Mouse (Mus musculus): Measurements from ENCODE around the gene Popdc2. TPM values are rescaled to one million over a fixed set of nuclear protein-coding genes. Genes with fewer than 3 reads are reported as not detected.

The Popdc2 gene
- total and polyA plus RNA-seq, 2 experiments: 0.18 TPM

DNA sequence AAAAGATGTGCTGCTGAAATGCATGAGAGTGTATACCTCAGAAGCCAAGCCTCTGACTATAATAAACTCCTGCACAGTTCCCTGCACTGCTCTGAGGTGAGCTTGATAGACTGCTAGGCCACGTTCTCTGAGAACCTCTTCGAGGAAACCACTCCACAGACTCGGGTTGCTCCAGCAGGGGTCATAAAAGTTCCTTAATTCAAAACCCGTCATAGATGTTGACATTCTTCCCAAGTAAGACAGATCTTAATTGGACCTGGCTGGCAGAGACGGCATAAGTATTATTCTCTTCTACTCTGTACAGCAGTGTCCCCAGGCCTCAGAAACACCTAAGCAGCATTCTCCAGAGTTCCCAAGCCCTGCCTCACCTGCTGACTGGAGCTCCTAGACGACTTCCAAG is 11.1 kb upstream of the Popdc2 start:
- no peak overlapping the region for H3K4me3 ChIP-seq (ENCODE audit: insufficient read depth, low read depth, low read length)
- peaks cover 4% of the 10 kb centered on the region; the same call in 1 of the 2 replicates for H3K4me1 ChIP-seq (ENCODE audit: control insufficient read depth, insufficient read depth, low read length)
- WGBS: 71% methylated on average over 6 of the region's 6 CpGs

DNA sequence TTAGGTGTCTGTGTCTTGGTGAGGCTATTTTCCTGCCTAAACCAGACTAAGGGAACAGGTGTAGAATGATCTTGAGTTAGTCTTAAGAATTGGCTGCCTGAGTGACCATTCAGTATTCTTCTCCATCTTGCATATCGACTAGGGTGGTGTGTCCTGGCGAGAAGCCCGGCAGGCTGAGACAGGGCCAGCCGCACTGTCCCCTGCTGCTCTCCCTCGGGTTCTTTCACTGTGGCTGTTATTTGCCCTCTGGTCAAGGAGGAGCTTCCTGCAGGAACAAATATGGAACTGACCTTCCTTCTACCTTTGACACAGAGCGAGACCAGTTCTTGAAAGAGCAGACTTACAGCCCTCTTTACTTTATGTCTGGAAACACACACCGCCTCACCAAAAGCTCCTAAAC is 10.0 kb upstream of the Popdc2 start:
- H3K27ac ChIP-seq (replicated peaks; ENCODE audit: insufficient read depth, low read depth, low read length): no peak overlapping the region
- no peak for TF ChIP-seq CTCF (IDR thresholded peaks at IDR 0.05; ENCODE audit: low read depth, low read length)
- TF ChIP-seq POLR2A (IDR thresholded peaks at IDR 0.05; ENCODE audit: extremely low read depth, insufficient read depth, low read length): no peak
- 50% methylated on average over 7 of the region's 7 CpGs for WGBS
- DNase-seq (ENCODE audit: extremely low read depth, low read depth, low spot score): no peak
- H3K36me3 ChIP-seq (ENCODE audit: control insufficient read depth, insufficient read depth, low read length): peaks cover 21% of the 10 kb centered on the region
- H3K27me3 ChIP-seq (ENCODE audit: control insufficient read depth, insufficient read depth, low read length): no peaks in the 10 kb centered on the region
- no peak overlapping the region for H3K4me3 ChIP-seq (ENCODE audit: insufficient read depth, low read depth, low read length)
- peaks cover 4% of the 10 kb centered on the region; the same call in 1 of the 2 replicates for H3K4me1 ChIP-seq (ENCODE audit: control insufficient read depth, insufficient read depth, low read length)
- no peak overlapping the region for H3K9ac ChIP-seq (ENCODE audit: low read depth, low read length)
- H3K79me2 ChIP-seq (ENCODE audit: control insufficient read depth, insufficient read depth, low read length): no peaks in the 10 kb centered on the region

More for the DNA sequence above, 11.1 kb upstream of the Popdc2 start:
- TF ChIP-seq CTCF (IDR thresholded peaks at IDR 0.05; ENCODE audit: low read depth, low read length) (no peak), POLR2A (IDR thresholded peaks at IDR 0.05; ENCODE audit: extremely low read depth, insufficient read depth, low read length) (no peak)
- H3K27ac ChIP-seq (replicated peaks; ENCODE audit: insufficient read depth, low read depth, low read length): no peak overlapping the region
- peaks cover 20% of the 10 kb centered on the region for H3K36me3 ChIP-seq (ENCODE audit: control insufficient read depth, insufficient read depth, low read length)
- DNase-seq (ENCODE audit: extremely low read depth, low read depth, low spot score): no peak
- H3K27me3 ChIP-seq (ENCODE audit: control insufficient read depth, insufficient read depth, low read length): no peaks in the 10 kb centered on the region
- H3K9ac ChIP-seq (ENCODE audit: low read depth, low read length): no peak overlapping the region
- H3K79me2 ChIP-seq (ENCODE audit: control insufficient read depth, insufficient read depth, low read length): no peaks in the 10 kb centered on the region

DNA sequence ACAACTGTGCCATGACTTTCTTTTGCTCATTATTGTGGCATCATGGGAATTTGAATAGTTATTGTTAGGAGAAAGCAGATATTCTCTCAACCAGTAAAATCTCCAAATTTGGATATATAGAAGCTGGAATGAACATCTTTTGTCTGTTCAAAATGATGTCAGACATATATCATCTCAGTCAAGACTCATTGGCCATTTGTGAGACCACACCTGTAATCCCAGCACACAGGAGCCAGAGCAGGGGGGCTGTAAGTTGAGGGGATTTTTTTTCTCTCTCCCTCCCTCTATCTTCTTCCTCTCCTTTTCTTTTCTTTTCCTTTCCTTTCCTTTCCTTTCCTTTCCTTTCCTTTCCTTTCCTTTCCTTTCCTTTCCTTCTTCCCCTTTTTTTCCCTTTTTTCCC is 9.2 kb upstream of the Popdc2 start:
- Histone ChIP-seq H3K79me2 (ENCODE audit: control insufficient read depth, insufficient read depth, low read length) (no peaks in the 10 kb centered on the region), H3K27me3 (ENCODE audit: control insufficient read depth, insufficient read depth, low read length) (no peaks in the 10 kb centered on the region), H3K4me3 (ENCODE audit: insufficient read depth, low read depth, low read length) (no peak overlapping the region), H3K27ac (replicated peaks; ENCODE audit: insufficient read depth, low read depth, low read length) (no peak overlapping the region), H3K36me3 (ENCODE audit: control insufficient read depth, insufficient read depth, low read length) (peaks cover 21% of the 10 kb centered on the region), H3K4me1 (ENCODE audit: control insufficient read depth, insufficient read depth, low read length) (0 out of 2 replicates have a peak, but pooled peaks cover under 1% of the 10 kb centered on the region), H3K9ac (ENCODE audit: low read depth, low read length) (no peak overlapping the region)
- no peak for DNase-seq (ENCODE audit: extremely low read depth, low read depth, low spot score)
- no peak for TF ChIP-seq POLR2A (IDR thresholded peaks at IDR 0.05; ENCODE audit: extremely low read depth, insufficient read depth, low read length)
- TF ChIP-seq CTCF (IDR thresholded peaks at IDR 0.05; ENCODE audit: low read depth, low read length): no peak

DNA sequence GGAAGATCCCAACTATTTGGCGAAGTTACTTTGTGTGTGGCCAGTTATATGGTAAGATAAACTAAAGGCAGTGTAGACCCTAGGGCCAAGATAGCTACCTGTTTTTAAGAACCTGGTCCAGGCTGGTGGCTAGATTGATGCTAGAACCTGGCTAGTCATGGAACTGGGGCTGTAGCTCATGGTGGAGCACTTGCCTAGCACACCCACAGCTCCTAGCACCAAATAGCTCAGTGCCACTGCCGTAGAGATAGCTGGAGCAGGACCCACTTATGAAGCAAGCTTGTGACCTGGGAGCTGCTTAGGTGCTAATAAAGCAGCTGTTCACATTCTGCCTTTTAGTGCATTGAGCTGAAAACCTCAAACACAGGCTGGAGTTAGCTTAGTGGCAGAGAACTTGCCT is 8.4 kb upstream of the Popdc2 start:
- no peak overlapping the region for H3K27ac ChIP-seq (replicated peaks; ENCODE audit: insufficient read depth, low read depth, low read length)
- no peaks in the 10 kb centered on the region for H3K27me3 ChIP-seq (ENCODE audit: control insufficient read depth, insufficient read depth, low read length)
- H3K4me3 ChIP-seq (ENCODE audit: insufficient read depth, low read depth, low read length): no peak overlapping the region
- peaks cover 21% of the 10 kb centered on the region for H3K36me3 ChIP-seq (ENCODE audit: control insufficient read depth, insufficient read depth, low read length)
- no peak overlapping the region for H3K9ac ChIP-seq (ENCODE audit: low read depth, low read length)
- no peaks in the 10 kb centered on the region for H3K79me2 ChIP-seq (ENCODE audit: control insufficient read depth, insufficient read depth, low read length)
- WGBS: 98% methylated on average over 2 of the region's 2 CpGs
- no peak for DNase-seq (ENCODE audit: extremely low read depth, low read depth, low spot score)
- TF ChIP-seq CTCF (IDR thresholded peaks at IDR 0.05; ENCODE audit: low read depth, low read length): no peak
- no peak for TF ChIP-seq POLR2A (IDR thresholded peaks at IDR 0.05; ENCODE audit: extremely low read depth, insufficient read depth, low read length)
- H3K4me1 ChIP-seq (ENCODE audit: control insufficient read depth, insufficient read depth, low read length): no peaks in the 10 kb centered on the region

DNA sequence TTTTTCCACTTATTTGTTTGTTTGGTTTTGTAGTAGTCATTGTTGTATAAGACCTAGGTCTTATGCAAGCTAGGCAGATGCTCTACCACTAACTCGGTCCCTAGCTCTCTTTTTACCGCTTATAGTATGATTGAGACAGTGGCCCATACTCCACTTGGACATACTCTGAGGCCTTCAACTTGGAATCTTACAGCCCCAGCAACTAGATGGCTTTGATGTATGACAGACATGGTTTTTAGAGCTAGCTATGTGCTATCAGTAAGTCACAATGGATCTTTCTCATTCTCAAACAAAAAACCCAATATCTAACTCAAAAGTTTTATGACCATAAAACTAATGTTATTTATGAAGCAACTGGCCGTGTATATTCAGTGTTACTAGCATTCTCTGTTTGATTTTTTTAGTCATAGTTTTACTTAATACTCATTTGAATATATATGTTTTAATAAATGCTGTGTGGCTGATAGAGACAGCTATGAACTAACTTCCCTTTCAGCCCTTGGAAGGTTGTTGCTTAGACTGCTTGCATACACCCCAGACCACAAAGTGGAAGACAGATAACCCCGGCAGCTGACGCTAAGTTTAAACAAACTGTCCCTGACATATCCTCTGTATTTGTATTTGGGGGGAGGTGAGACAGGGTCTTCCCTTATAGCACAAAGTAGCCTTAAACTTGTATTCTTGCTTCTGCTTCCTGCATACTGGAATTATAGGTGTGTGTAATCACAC is 7.7 kb upstream of the Popdc2 start:
- no peak overlapping the region for H3K4me3 ChIP-seq (ENCODE audit: insufficient read depth, low read depth, low read length)
- 80% methylated on average over 5 of the region's 5 CpGs for WGBS

DNA sequence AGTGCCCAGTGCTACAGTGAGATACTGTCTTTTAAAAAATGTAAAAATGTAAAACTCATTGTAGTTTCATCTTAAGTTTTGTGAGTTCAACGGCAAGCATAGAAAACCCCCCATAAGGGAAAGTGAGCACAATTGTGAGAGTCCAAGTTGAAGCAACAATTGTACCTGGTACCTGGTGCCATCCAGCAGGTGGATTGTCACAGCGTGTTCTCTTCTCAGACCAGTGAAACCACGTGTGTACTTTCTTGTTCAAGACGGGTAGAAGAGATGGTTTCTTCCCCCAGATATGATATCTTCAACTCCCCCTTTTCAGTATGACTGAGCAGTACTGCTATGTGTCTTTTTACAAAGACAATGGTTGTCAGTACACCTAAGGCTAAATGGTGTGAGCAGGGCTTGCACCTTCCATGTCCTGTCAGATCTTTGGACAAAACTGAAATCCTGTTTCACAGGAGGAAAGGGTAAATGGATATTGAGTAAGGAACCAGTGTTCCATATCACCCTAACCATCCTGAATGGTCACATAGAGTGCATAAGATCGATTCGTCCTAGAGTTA is 3.7 kb upstream of the Popdc2 start:
- Histone ChIP-seq H3K4me1 (ENCODE audit: control insufficient read depth, insufficient read depth, low read length) (no peaks in the 10 kb centered on the region), H3K36me3 (ENCODE audit: control insufficient read depth, insufficient read depth, low read length) (peaks cover 2% of the 10 kb centered on the region; the same call in 1 of the 2 replicates), H3K9ac (ENCODE audit: low read depth, low read length) (no peak overlapping the region), H3K79me2 (ENCODE audit: control insufficient read depth, insufficient read depth, low read length) (no peaks in the 10 kb centered on the region), H3K27me3 (ENCODE audit: control insufficient read depth, insufficient read depth, low read length) (no peaks in the 10 kb centered on the region), H3K27ac (replicated peaks; ENCODE audit: insufficient read depth, low read depth, low read length) (no peak overlapping the region), H3K4me3 (ENCODE audit: insufficient read depth, low read depth, low read length) (no peak overlapping the region)
- DNase-seq (ENCODE audit: extremely low read depth, low read depth, low spot score): no peak
- no peak for TF ChIP-seq CTCF (IDR thresholded peaks at IDR 0.05; ENCODE audit: low read depth, low read length)
- no peak for TF ChIP-seq POLR2A (IDR thresholded peaks at IDR 0.05; ENCODE audit: extremely low read depth, insufficient read depth, low read length)
- 92% methylated on average over 6 of the region's 6 CpGs for WGBS

More for the DNA sequence above, 7.7 kb upstream of the Popdc2 start:
- TF ChIP-seq POLR2A (IDR thresholded peaks at IDR 0.05; ENCODE audit: extremely low read depth, insufficient read depth, low read length): no peak
- no peak for TF ChIP-seq CTCF (IDR thresholded peaks at IDR 0.05; ENCODE audit: low read depth, low read length)
- no peak overlapping the region for H3K9ac ChIP-seq (ENCODE audit: low read depth, low read length)
- H3K79me2 ChIP-seq (ENCODE audit: control insufficient read depth, insufficient read depth, low read length): no peaks in the 10 kb centered on the region
- no peak overlapping the region for H3K27ac ChIP-seq (replicated peaks; ENCODE audit: insufficient read depth, low read depth, low read length)
- no peaks in the 10 kb centered on the region for H3K27me3 ChIP-seq (ENCODE audit: control insufficient read depth, insufficient read depth, low read length)
- DNase-seq (ENCODE audit: extremely low read depth, low read depth, low spot score): no peak
- H3K4me1 ChIP-seq (ENCODE audit: control insufficient read depth, insufficient read depth, low read length): no peaks in the 10 kb centered on the region
- H3K36me3 ChIP-seq (ENCODE audit: control insufficient read depth, insufficient read depth, low read length): peaks cover 18% of the 10 kb centered on the region
